Mouse (Mus musculus) midbrain, embryonic 15.5 days (tissue): Measurements from ENCODE around the gene Evi5. TPM values are rescaled to one million over a fixed set of nuclear protein-coding genes. Genes with fewer than 3 reads are reported as not detected.
A peak's percentile ranks its signal among the peaks of the same experiment; 100 is the strongest.
"Not testable (repeated sequence)": the region's sequence is repeated elsewhere in the genome, so short reads cannot be mapped to it uniquely, and the experiment has no call there.

Source experiments
- ATAC-seq: fragments of 200-750 bp; cut with Nextera tagmentation; replicated peaks from 2 replicates; pipeline ENCODE4 v1.8.0; 2017; ENCODE audit warnings: moderate TSS enrichment
- H3K27ac ChIP-seq: fragments of 300-500 bp; sonication (generic); 2 replicates; pipeline ENCODE4 v1.5.1; 2015; ENCODE audit warnings: mild to moderate bottlenecking, inconsistent platforms
- H3K27me3 ChIP-seq: fragments of 300-500 bp; sonication (generic); replicated peaks from 2 replicates; pipeline ENCODE4 v1.6.1; 2015; ENCODE audit warnings: inconsistent platforms
- H3K36me3 ChIP-seq: fragments of 300-500 bp; sonication (generic); replicated peaks from 2 replicates; pipeline ENCODE4 v1.6.1; 2015; ENCODE audit warnings: inconsistent platforms
- H3K4me1 ChIP-seq: fragments of 300-500 bp; sonication (generic); 2 replicates; pipeline ENCODE4 v1.6.1; 2015; ENCODE audit warnings: inconsistent platforms
- H3K4me2 ChIP-seq: fragments of 300-500 bp; sonication (generic); 2 replicates; pipeline ENCODE4 v1.6.1; 2015; ENCODE audit warnings: inconsistent platforms, mild to moderate bottlenecking, moderate library complexity
- H3K4me3 ChIP-seq: fragments of 300-500 bp; sonication (generic); 2 replicates; pipeline ENCODE4 v1.5.1; 2015; ENCODE audit warnings: mild to moderate bottlenecking, inconsistent platforms
- H3K9ac ChIP-seq: fragments of 300-500 bp; sonication (generic); 2 replicates; pipeline ENCODE4 v1.6.1; 2015; ENCODE audit warnings: mild to moderate bottlenecking, inconsistent platforms
- H3K9me3 ChIP-seq: fragments of 300-500 bp; sonication (generic); 2 replicates; pipeline ENCODE4 v1.6.1; 2016; ENCODE audit warnings: inconsistent platforms
- WGBS: fragments of 180-500 bp; shearing (Covaris S2); methylation state at CpG from one replicate; pipeline ENCODE4 v1.1.7; 2015; ENCODE audit warnings: mixed read lengths; 5-methylcytosine and 5-hydroxymethylcytosine counted together
- polyA plus RNA-seq: library from polyadenylated mRNA; unstranded; fragments of >200 nt; fragmentation: Nextera tagmentation; extraction: Ambion mirVana; gene quantifications from 2 replicates; pipeline ENCODE4 v1.2.1, GENCODE M21; 2015

Evi5 gene
- polyA plus RNA-seq, 1 experiment from 2014 or later, result 48.5 TPM

DNA sequence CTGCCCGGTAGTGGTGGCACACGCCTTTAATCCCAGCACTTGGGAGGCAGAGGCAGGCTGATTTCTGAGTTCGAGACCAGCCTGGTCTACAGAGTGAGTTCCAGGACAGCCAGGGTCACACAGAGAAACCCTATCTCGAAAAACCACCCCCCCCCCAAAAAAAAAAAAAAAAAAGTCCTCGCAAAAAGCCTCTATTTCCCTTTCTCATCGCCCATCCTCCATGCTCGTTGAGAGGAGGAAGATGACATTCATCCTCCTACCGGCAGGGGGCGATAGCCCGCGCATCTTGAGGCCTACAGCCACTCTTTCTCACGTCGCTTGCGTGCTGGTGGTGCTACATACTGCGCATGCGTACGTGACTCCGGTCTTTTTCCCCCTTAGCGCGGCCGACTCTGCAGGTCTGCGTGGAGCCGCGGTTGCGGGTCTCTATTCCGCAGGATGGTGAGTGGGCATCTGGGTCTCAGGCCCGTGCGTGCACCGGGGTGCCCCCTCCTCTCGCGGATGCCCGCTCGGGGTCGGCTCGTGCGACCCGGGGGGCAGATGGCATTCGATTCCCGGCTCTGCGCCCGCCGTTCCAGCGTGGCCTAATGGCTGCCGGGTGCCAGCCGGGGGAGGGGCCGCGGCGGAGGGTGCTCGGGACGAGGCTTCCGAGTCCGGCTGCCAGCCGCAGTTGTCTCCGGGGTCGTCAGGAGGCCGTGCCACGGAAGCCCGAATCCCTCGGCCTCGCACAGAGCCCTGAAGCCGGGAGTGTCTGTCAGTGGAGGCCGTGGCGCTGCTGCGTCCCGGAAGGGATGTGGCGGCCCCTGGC is 25.5 kb upstream of the Evi5 start, which contains the start of gene Rpl5:
Gene Rpl5 (plus strand): TSS at position 297 of the 808 bp plus-strand sequence.
- H3K9me3 ChIP-seq, result no peaks in the 10 kb centered on the region
- peak within 1 kb of the TSS; percentile 99 for H3K9ac ChIP-seq
- no peaks in the 10 kb centered on the region for H3K27me3 ChIP-seq
- H3K4me2 ChIP-seq, result peak within 1 kb of the TSS; percentile 63
- peak; percentile 98 for ATAC-seq
- H3K36me3 ChIP-seq, result peaks cover 17% of the 10 kb centered on the region
- peak within 1 kb of the TSS; percentile 88 for H3K27ac ChIP-seq
- WGBS, result 4% methylated on average over 63 of the region's 66 CpGs
- H3K4me1 ChIP-seq, result peaks cover 17% of the 10 kb centered on the region
- peak within 1 kb of the TSS; percentile 100 for H3K4me3 ChIP-seq

DNA sequence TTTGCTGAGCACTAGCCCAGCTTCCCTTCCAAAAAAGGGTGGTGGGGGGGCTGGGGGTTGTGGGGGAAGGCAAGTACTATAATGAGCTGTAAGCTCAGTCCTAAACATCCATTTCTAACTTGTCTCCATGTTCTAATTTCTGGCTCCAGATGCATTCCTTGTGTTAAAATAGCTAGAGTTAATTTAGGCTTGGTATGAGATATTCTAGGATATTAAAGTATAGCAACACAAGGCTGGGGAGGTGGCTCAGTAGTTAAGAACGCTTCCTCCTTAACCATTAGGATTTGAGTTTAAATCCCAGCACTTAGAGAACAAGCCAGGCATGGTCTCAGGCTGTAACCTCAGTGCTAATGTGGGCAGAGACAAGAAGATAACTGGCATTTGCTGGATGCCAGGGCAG is 21.4 kb upstream of the Evi5 start:
- H3K9ac ChIP-seq, result no peak overlapping the region
- no peak for ATAC-seq
- 72% methylated on average over 1 of the region's 1 CpGs for WGBS
- no peaks in the 10 kb centered on the region for H3K27me3 ChIP-seq
- H3K4me1 ChIP-seq, result peaks cover under 1% of the 10 kb centered on the region; the same call in 1 of the 2 replicates
- H3K27ac ChIP-seq, result no peak overlapping the region
- H3K36me3 ChIP-seq, result no peaks in the 10 kb centered on the region
- H3K4me3 ChIP-seq, result no peak overlapping the region
- H3K4me2 ChIP-seq, result no peak overlapping the region
- H3K9me3 ChIP-seq, result no peaks in the 10 kb centered on the region

DNA sequence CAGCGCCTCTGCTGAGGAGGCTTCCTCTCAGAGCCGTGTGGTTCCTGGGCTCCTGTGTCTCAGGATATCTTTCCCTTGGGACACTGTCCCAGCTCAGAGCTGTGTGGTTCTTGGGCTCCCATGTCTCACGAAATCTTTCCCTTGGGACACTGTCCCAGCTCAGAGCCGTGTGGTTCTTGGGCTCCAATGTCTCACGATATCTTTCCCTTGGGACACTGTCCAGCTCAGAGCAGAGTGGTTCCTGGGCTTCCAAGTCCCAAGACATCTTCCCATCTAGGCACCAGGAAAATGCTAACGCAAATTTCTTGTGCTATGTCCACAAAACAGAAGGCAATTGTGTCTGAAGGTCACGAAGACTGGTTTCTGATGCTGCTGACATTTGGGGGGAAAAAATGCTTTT is 19.8 kb upstream of the Evi5 start:
- no peaks in the 10 kb centered on the region for H3K9me3 ChIP-seq
- H3K4me2 ChIP-seq, result no peak overlapping the region
- H3K4me3 ChIP-seq, result no peak overlapping the region
- H3K27ac ChIP-seq, result no peak overlapping the region
- no peaks in the 10 kb centered on the region for H3K27me3 ChIP-seq
- 75% methylated on average over 7 of the region's 7 CpGs for whole genome bisulfite sequencing
- no peak for ATAC-seq
- H3K36me3 ChIP-seq, result no peaks in the 10 kb centered on the region
- no peaks in the 10 kb centered on the region for H3K4me1 ChIP-seq
- no peak overlapping the region for H3K9ac ChIP-seq

DNA sequence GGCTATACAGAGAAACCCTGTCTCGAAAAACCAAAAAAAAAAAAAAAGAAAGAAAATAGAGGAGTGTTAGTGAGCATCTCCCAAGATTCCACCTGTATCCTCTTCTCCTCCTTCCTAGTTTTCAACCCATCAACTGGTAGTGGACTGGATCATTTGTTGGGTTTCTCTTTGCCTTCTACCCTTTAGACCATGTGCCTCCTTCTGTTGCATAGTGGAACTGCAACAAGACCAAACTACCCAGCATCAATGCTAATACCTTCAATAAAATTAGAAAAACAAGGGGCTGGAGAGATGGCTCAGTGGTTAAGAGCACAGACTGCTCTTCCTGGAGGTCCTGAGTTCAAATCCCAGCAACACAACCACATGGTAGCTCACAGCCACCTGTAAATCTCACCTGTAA is 16.6 kb upstream of the Evi5 start:
- not testable (repeated sequence) for ATAC-seq, H3K9me3 ChIP-seq, H3K4me1 ChIP-seq, H3K27me3 ChIP-seq, H3K4me3 ChIP-seq, H3K36me3 ChIP-seq, H3K4me2 ChIP-seq, H3K9ac ChIP-seq, H3K27ac ChIP-seq
- WGBS, result 86% methylated on average over 1 of the region's 1 CpGs

DNA sequence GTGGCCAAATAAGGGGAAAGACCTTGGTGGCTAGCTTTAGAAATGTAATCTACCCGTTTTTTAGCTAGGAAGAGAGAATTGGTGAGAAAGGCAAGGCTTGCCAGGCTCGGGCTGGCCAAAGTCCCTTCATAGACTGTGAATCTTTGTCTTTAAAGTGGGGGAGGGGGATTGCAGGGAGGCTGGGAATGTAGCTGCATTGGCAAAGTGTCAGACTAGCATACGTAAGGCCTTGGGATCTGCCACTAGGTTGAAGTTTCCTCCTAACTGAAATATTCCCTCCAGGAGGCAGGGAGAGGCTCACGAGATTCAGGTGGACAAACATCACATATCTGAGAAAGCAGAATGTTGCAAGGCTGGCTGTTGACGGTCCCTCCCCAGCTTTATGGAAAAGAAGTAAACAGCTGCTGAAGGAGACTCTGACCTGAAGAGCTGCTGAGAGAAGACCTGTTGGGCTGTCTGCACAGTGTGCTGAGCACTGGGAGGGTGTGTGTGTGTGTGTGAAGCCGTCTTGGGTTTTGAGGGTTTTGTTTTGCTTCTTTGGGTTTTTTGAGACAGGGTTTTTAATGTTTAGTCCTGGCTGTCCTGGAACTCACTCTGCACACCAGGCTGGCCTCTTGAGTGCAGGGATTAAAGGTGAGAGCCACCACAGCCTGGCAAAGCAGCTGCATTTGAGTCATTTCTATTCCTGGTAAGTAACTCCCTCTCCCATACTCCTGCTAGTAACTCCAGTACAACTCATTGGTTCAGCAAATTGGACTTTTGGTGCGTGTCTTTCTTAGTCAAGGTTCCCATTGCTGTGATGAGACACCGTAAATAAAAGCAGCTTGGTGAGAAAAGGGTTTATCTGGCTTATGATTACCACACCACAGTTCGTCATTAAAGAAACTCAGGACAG is 15.3 kb upstream of the Evi5 start:
- H3K4me2 ChIP-seq, result no peak overlapping the region
- no peaks in the 10 kb centered on the region for H3K9me3 ChIP-seq
- ATAC-seq, result no peak
- WGBS, result 60% methylated on average over 9 of the region's 9 CpGs
- no peak overlapping the region for H3K9ac ChIP-seq
- no peaks in the 10 kb centered on the region for H3K36me3 ChIP-seq
- H3K4me3 ChIP-seq, result no peak overlapping the region
- no peaks in the 10 kb centered on the region for H3K27me3 ChIP-seq
- no peaks in the 10 kb centered on the region for H3K4me1 ChIP-seq
- no peak overlapping the region for H3K27ac ChIP-seq

DNA sequence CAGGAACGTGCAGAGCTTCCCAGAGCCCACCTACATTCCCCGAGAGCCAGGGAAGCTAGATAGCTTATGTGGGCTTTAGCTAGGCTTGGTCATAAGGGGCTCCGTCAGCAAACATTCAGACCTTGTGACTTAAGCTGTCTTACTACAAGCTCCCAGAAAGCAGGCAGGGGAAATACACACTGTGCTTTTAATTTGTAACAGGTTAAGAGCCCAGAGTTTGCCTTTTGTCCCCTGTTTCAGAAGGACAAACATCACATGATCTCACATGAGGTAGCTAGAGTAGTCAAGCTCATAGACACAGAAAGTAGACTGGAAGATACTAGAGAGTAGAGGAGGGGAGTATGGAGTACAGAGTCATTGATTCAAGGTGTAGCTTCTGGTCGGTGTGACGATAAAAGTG is 5.8 kb upstream of the Evi5 start:
- Histone ChIP-seq H3K4me3 (no peak overlapping the region), H3K4me1 (no peaks in the 10 kb centered on the region), H3K9ac (no peak overlapping the region), H3K4me2 (no peak overlapping the region), H3K9me3 (no peaks in the 10 kb centered on the region), H3K36me3 (no peaks in the 10 kb centered on the region), H3K27ac (no peak overlapping the region), H3K27me3 (no peaks in the 10 kb centered on the region)
- no peak for ATAC-seq
- WGBS, result 80% methylated on average over 5 of the region's 5 CpGs

DNA sequence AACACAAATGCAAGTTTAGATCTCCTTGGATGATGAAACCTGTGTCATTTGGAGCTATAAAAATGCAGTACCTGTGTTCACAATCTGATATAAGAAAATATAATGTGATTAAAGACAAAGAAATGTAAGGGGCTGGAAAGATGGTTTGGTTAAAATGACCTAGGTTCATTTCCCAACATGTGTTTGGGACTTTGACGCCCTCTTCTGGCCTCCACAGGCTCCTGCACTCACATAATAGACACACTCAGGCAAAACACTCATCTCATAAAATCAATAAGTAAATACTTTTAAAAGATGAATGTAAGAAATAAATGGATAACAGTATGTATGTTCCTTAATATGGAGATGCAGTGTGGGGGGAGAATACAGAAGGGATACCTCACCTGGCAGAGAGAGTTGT is 2.1 kb upstream of the Evi5 start:
- no peak for ATAC-seq

DNA sequence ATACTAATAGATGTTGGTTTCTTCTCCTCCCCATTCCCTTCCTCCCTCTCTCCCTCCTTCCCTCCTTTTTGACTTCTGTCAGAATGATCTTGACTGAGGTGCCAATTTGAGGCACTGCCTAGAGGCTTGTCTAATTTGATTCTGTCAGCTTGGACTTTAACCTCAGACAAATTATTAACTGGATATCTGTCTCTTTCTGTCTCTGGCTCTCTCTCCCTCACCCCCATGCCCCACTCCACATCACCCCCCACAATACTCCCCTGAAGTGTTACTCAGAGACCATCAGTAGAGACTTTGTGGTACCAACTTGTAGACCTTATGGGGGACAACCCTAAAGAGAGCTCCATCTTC is 329 bp upstream of the Evi5 start:
- Histone ChIP-seq H3K9ac (no peak overlapping the region), H3K27me3 (0 out of 2 replicates have a peak, but pooled peaks cover 3% of the 10 kb centered on the region), H3K36me3 (no peaks in the 10 kb centered on the region), H3K9me3 (no peaks in the 10 kb centered on the region), H3K4me1 (no peaks in the 10 kb centered on the region), H3K4me2 (no peak overlapping the region), H3K4me3 (no peak overlapping the region), H3K27ac (no peak overlapping the region)
- ATAC-seq, result no peak

More for the DNA sequence above, 2.1 kb upstream of the Evi5 start:
- Histone ChIP-seq H3K4me3 (no peak overlapping the region), H3K9me3 (no peaks in the 10 kb centered on the region), H3K4me2 (no peak overlapping the region), H3K9ac (no peak overlapping the region), H3K27me3 (no peaks in the 10 kb centered on the region), H3K36me3 (no peaks in the 10 kb centered on the region), H3K27ac (no peak overlapping the region), H3K4me1 (no peaks in the 10 kb centered on the region)
- 82% methylated on average over 1 of the region's 1 CpGs for WGBS

DNA sequence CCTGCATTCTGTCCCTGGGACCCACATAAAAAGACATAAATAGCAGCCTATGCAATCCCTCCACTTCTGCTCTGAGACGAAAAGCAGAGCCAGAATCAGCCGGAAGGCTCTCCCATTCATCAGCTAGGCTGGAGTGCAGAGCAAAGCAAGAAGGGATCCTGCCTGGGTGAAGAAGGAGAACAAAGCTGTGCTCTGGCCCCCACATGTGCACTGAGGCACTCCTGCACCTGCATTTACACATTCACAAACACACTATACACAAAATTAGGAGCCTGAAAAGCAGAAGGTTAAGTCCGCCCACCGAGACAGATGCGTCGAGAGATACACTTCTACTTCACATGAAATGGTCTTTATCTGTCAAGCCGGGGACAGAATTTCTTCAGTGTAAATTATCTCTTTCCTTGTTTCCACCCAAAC is 1.0 kb downstream of the Evi5 start:
- H3K4me3 ChIP-seq, result no peak overlapping the region
- H3K9me3 ChIP-seq, result no peaks in the 10 kb centered on the region
- 0 out of 2 replicates have a peak, but pooled peaks cover 3% of the 10 kb centered on the region for H3K27me3 ChIP-seq
- no peaks in the 10 kb centered on the region for H3K36me3 ChIP-seq
- 72% methylated on average over 7 of the region's 7 CpGs for WGBS
- no peak overlapping the region for H3K27ac ChIP-seq
- no peak for ATAC-seq
- no peak overlapping the region for H3K4me2 ChIP-seq
- H3K4me1 ChIP-seq, result no peaks in the 10 kb centered on the region
- H3K9ac ChIP-seq, result no peak overlapping the region

DNA sequence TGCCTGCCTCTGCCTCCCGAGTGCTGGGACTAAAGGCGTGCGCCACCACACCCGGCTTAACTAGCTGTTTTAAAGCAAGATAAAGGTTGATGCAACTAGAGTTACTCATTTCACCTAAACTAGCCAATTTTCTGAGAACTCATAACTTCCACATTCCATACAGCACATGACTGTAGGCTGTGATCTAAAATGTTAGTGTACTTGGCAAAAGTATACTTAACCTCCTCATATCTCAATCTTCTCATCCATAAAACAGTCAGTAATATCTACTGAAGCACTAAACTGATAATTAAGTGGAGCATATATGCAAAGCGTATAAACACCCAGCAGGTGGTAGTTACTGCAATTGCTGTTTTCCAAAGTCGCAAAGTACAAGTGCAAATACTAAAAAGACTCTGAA is 1.6 kb downstream of the Evi5 start:
- no peak overlapping the region for H3K4me2 ChIP-seq
- H3K4me3 ChIP-seq, result no peak overlapping the region
- H3K9ac ChIP-seq, result no peak overlapping the region
- H3K27me3 ChIP-seq, result 0 out of 2 replicates have a peak, but pooled peaks cover 3% of the 10 kb centered on the region
- no peaks in the 10 kb centered on the region for H3K4me1 ChIP-seq
- 90% methylated on average over 6 of the region's 6 CpGs for WGBS
- no peaks in the 10 kb centered on the region for H3K36me3 ChIP-seq
- no peak for ATAC-seq
- H3K9me3 ChIP-seq, result no peaks in the 10 kb centered on the region
- H3K27ac ChIP-seq, result no peak overlapping the region

DNA sequence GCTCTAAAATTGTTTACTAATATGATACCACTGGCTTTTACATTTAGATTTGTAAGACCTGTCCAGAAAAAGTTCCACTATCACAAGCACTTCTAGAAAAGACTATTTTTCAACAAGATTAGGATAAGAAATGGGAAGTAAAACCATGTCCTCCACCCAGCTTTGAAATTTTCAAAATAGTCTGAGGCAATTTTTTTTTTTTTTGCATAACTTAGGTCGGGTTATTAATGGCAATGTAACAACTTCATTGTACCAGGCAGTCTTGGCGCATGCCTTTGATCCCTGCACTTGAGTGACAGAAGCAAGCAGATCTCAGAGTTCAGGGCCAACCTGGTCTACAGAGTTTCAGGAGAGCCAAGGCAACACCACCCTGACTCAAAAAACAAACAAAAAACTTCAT is 5.2 kb downstream of the Evi5 start:
- H3K9ac ChIP-seq, result no peak overlapping the region
- H3K4me2 ChIP-seq, result no peak overlapping the region; the same call in 1 of the 2 replicates
- no peaks in the 10 kb centered on the region for H3K9me3 ChIP-seq
- H3K27me3 ChIP-seq, result 0 out of 2 replicates have a peak, but pooled peaks cover 3% of the 10 kb centered on the region
- WGBS, result 67% methylated on average over 2 of the region's 2 CpGs
- no peak for ATAC-seq
- H3K4me3 ChIP-seq, result no peak overlapping the region
- no peaks in the 10 kb centered on the region for H3K36me3 ChIP-seq
- H3K4me1 ChIP-seq, result peaks cover 15% of the 10 kb centered on the region
- no peak overlapping the region for H3K27ac ChIP-seq

DNA sequence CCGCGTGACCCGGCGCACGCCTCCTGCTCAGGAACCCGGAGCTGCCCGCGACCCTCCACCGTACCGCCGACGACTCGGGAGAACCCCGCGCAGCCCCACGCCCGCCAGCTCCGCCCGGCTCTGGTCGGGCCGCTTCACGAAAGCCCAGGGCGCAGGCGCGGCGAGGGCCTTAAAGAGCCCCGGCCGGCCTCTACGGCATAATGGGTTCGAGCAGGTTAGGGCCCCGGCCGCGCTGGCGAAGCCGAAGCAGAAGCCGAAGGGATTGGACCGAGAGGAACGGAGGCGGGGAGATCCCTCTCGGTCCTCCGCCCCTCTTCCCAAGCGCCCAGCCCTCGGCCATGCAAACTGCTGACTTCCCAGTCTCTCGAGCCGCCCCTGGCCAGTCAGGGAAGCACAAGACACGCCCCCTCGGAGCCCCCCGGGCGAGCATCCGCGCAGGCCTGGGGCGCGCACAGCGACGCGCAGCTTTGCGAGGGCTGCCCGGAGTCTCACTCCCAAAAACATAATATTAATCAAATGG is 5.9 kb downstream of the Evi5 start:
- Histone ChIP-seq H3K36me3 (no peaks in the 10 kb centered on the region), H3K9me3 (no peaks in the 10 kb centered on the region), H3K4me3 (peak overlapping the region; percentile 76), H3K27ac (peak overlapping the region; percentile 92), H3K27me3 (0 out of 2 replicates have a peak, but pooled peaks cover 3% of the 10 kb centered on the region), H3K4me2 (peak overlapping the region; percentile 74), H3K4me1 (peaks cover 15% of the 10 kb centered on the region), H3K9ac (peak overlapping the region; percentile 71)
- 0% methylated on average over 57 of the region's 58 CpGs for WGBS
- ATAC-seq, result peak; percentile 99
